Mouse (Mus musculus) cortical plate, adult 2 months (tissue): ENCODE measurements around the gene Fam69a.

ENCODE experiments used
- CTCF ChIP-seq: fragments of 200-500 bp; IDR thresholded peaks from 2 replicates; pipeline ENCODE4 v1.5.1; 2011; ENCODE audit warnings: mild to moderate bottlenecking, control low read depth, low read length; ENCODE audit not compliant: insufficient read depth; ENCODE audit errors: extremely low read depth
- POLR2A ChIP-seq: fragments of 200-500 bp; IDR thresholded peaks from 2 replicates; pipeline ENCODE4 v1.6.1; 2011; ENCODE audit warnings: mild to moderate bottlenecking, low read length, control low read depth; ENCODE audit not compliant: insufficient read depth; ENCODE audit errors: extremely low read depth

DNA sequence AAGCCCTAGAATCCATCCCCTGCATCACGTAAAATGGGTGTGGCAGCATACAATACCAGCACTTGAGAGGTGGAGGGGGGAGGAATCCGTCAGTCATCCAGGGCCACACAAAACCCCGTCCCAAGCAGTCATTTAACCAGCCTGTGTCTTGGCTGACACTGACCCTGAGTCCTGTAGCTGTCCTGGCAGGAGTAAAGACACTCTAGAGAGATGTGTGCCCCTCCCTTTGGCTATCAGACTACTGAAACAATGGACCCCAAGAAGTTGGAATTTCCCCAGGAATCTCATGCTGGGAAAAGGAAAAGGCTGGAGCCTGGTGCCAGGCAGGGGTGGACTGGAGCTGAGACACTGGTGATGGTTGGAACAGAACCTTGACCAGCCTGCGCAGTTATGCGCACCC, 15.8 kb upstream of the Fam69a start:
- TF ChIP-seq CTCF: no peak
- TF ChIP-seq POLR2A: no peak
